Mouse (Mus musculus): Measurements from ENCODE around the gene Pde2a. TPM values are rescaled to one million over a fixed set of nuclear protein-coding genes. Genes with fewer than 3 reads are reported as not detected.

Pde2a gene
- total and polyA plus RNA-seq, 2 experiments from 2014 or later, result 33.8 to 53.9 TPM

DNA sequence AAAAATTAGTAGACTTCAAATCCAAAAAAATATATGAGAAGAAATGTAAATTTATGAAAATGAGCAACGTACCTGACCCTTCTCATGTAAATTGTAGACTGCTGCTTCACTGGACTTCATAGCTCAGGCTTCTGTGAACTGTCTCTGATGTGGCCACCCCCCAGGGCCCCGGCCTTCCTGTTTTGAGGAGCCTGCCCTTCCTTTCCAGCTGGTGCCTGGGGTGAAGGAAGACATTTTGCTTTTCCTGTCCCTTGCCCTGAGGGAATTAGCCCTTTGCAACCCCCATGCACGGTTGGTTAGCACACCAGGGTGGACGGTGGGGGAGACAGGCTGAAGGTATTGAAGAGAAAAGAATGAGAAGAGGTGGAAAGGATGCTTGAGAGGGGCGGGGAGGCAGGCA is 35.3 kb downstream of the Pde2a start:
- H3K9ac ChIP-seq (replicated peaks; ENCODE audit: low read length, poor library complexity, severe bottlenecking), result no peak overlapping the region
- H3K4me1 ChIP-seq (ENCODE audit: insufficient read depth, low read length), result no peaks in the 10 kb centered on the region
- no peak for DNase-seq (ENCODE audit: low spot score)
- H3K9me3 ChIP-seq (ENCODE audit: low read length), result no peaks in the 10 kb centered on the region
- 0 out of 2 replicates have a peak, but pooled peaks cover 4% of the 10 kb centered on the region for H3K27me3 ChIP-seq (ENCODE audit: insufficient read depth, low read length)
- TF ChIP-seq CTCF (IDR thresholded peaks at IDR 0.05), result no peak
- no peak overlapping the region for H3K27ac ChIP-seq (ENCODE audit: low read depth, low read length)
- no peak overlapping the region for H3K4me2 ChIP-seq (ENCODE audit: low read depth, low read length, poor library complexity, severe bottlenecking)
- ATAC-seq (ENCODE audit: low FRiP score), result no peak
- H3K36me3 ChIP-seq (ENCODE audit: insufficient read depth, low read length), result no peaks in the 10 kb centered on the region
- no peak overlapping the region for H3K4me3 ChIP-seq (ENCODE audit: low read depth, low read length)
- WGBS, result 40% methylated on average over 5 of the region's 5 CpGs

DNA sequence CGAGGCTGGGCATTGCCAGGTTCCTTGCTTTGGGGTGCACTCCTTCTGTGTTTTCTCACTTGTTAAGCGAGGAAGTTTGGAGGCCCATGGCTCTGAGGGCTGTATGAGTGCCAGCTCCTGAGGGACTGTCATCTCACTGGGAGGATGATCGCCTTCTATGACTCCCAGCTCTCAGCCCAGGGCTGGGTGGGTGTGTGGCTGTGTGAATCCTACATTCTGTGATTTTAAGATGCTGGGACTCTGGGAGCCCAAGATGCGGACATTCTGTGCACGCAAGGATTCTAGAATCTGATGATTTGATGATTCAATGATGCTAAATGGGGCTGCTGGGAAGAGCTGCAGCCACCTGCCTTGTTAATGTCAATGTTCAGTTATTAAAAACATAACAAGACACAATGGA is 35.8 kb downstream of the Pde2a start:
- DNase-seq (ENCODE audit: low spot score), result no peak
- Histone ChIP-seq H3K4me1 (ENCODE audit: insufficient read depth, low read length) (no peaks in the 10 kb centered on the region), H3K4me3 (ENCODE audit: low read depth, low read length) (no peak overlapping the region), H3K4me2 (ENCODE audit: low read depth, low read length, poor library complexity, severe bottlenecking) (no peak overlapping the region), H3K27me3 (ENCODE audit: insufficient read depth, low read length) (no peaks in the 10 kb centered on the region), H3K36me3 (ENCODE audit: insufficient read depth, low read length) (no peaks in the 10 kb centered on the region), H3K9me3 (ENCODE audit: low read length) (no peaks in the 10 kb centered on the region), H3K9ac (replicated peaks; ENCODE audit: low read length, poor library complexity, severe bottlenecking) (no peak overlapping the region), H3K27ac (ENCODE audit: low read depth, low read length) (no peak overlapping the region)
- WGBS, result 83% methylated on average over 5 of the region's 5 CpGs
- no peak for ATAC-seq (ENCODE audit: low FRiP score)
- TF ChIP-seq CTCF (IDR thresholded peaks at IDR 0.05), result no peak

DNA sequence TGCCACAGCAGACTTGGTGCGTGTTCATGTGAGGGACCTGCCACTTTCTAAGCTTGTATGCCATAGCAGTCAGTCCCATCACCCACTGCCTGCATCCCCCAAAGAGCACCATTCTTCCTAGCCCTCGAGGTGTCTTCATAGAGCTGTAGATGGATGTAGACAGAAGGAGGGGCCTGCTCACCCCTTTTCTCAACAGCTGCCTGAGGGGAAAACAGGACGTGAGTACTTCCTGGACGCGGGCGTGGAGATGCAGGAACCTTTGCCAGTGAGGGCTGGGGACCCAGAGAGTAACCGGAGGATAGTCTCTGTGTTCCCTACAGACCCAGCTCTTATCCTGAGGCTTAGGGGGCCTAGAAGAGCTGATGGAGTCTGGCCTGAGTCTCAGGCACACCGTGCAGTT is 36.3 kb downstream of the Pde2a start:
- 73% methylated on average over 8 of the region's 8 CpGs for WGBS
- H3K27ac ChIP-seq (ENCODE audit: low read depth, low read length), result no peak overlapping the region
- ATAC-seq (ENCODE audit: low FRiP score) (no peak), DNase-seq (ENCODE audit: low spot score) (no peak)
- TF ChIP-seq CTCF (IDR thresholded peaks at IDR 0.05), result no peak
- H3K9me3 ChIP-seq (ENCODE audit: low read length), result no peaks in the 10 kb centered on the region
- no peaks in the 10 kb centered on the region for H3K36me3 ChIP-seq (ENCODE audit: insufficient read depth, low read length)
- no peak overlapping the region for H3K4me2 ChIP-seq (ENCODE audit: low read depth, low read length, poor library complexity, severe bottlenecking)
- H3K27me3 ChIP-seq (ENCODE audit: insufficient read depth, low read length), result no peaks in the 10 kb centered on the region
- H3K4me1 ChIP-seq (ENCODE audit: insufficient read depth, low read length), result no peaks in the 10 kb centered on the region
- H3K4me3 ChIP-seq (ENCODE audit: low read depth, low read length), result no peak overlapping the region
- H3K9ac ChIP-seq (replicated peaks; ENCODE audit: low read length, poor library complexity, severe bottlenecking), result no peak overlapping the region

DNA sequence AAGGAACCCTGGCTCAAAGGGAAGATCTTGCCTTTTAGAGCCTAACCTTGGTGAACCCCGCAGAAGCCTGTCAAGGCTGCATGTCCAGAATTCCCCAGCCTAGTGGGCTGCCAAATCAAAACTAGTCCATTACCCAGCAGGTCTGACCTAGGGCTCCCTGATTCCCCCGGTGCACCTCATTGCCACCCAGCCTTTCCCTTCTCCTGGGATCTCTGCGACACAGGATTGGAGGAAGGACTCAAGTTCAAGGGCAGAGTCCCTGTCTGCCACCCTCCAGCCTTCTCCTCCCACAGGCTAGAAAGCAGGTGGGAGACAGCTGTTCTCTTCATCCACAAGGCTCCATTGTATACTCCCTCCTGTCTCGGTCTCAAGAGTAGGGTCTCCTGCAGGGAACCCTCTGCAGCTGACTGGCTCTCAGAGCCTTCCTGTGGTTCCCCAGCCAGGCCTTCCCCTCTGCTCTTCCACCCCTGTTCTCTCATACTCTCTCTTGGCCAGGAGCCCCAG is 36.8 kb downstream of the Pde2a start:
- DNase-seq (ENCODE audit: low spot score), result no peak
- no peak overlapping the region for H3K4me2 ChIP-seq (ENCODE audit: low read depth, low read length, poor library complexity, severe bottlenecking)
- no peaks in the 10 kb centered on the region for H3K27me3 ChIP-seq (ENCODE audit: insufficient read depth, low read length)
- no peak overlapping the region for H3K27ac ChIP-seq (ENCODE audit: low read depth, low read length)
- H3K36me3 ChIP-seq (ENCODE audit: insufficient read depth, low read length), result no peaks in the 10 kb centered on the region
- no peak overlapping the region for H3K9ac ChIP-seq (replicated peaks; ENCODE audit: low read length, poor library complexity, severe bottlenecking)
- H3K9me3 ChIP-seq (ENCODE audit: low read length), result no peaks in the 10 kb centered on the region
- 80% methylated on average over 4 of the region's 4 CpGs for WGBS
- H3K4me3 ChIP-seq (ENCODE audit: low read depth, low read length), result no peak overlapping the region
- no peaks in the 10 kb centered on the region for H3K4me1 ChIP-seq (ENCODE audit: insufficient read depth, low read length)
- no peak for ATAC-seq (ENCODE audit: low FRiP score)
- TF ChIP-seq CTCF (IDR thresholded peaks at IDR 0.05), result no peak

DNA sequence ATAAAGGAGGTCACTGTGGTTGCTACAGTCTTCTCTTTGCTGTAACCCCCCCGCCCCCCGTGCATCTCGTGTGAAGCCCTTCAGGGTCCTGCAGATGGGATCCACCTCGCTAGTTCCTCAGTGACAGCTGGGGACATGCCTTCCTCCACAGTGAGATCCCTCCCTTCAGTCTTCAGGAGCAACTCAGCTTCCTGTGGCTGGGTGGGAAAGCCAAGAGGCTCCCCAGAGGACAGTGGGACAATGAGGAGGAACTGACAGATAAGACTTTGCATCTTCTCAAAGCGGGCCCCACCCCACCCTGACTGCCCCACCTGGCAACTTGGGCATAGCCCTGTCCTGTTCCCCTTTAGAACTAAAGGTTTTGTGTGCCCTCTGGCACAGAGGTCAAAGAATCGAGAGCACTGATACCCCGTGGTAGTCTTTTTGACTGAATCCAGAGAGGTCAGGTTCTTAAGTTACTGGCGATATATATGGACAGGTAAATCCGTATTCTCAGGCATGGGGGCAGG is 37.9 kb downstream of the Pde2a start:
- Histone ChIP-seq H3K4me2 (ENCODE audit: low read depth, low read length, poor library complexity, severe bottlenecking) (no peak overlapping the region), H3K36me3 (ENCODE audit: insufficient read depth, low read length) (no peaks in the 10 kb centered on the region), H3K4me1 (ENCODE audit: insufficient read depth, low read length) (no peaks in the 10 kb centered on the region), H3K27me3 (ENCODE audit: insufficient read depth, low read length) (no peaks in the 10 kb centered on the region), H3K27ac (ENCODE audit: low read depth, low read length) (no peak overlapping the region), H3K9ac (replicated peaks; ENCODE audit: low read length, poor library complexity, severe bottlenecking) (no peak overlapping the region), H3K9me3 (ENCODE audit: low read length) (no peaks in the 10 kb centered on the region), H3K4me3 (ENCODE audit: low read depth, low read length) (no peak overlapping the region)
- DNase-seq (ENCODE audit: low spot score), result no peak
- WGBS, result 79% methylated on average over 9 of the region's 9 CpGs
- ATAC-seq (ENCODE audit: low FRiP score), result no peak
- TF ChIP-seq CTCF (IDR thresholded peaks at IDR 0.05), result no peak

DNA sequence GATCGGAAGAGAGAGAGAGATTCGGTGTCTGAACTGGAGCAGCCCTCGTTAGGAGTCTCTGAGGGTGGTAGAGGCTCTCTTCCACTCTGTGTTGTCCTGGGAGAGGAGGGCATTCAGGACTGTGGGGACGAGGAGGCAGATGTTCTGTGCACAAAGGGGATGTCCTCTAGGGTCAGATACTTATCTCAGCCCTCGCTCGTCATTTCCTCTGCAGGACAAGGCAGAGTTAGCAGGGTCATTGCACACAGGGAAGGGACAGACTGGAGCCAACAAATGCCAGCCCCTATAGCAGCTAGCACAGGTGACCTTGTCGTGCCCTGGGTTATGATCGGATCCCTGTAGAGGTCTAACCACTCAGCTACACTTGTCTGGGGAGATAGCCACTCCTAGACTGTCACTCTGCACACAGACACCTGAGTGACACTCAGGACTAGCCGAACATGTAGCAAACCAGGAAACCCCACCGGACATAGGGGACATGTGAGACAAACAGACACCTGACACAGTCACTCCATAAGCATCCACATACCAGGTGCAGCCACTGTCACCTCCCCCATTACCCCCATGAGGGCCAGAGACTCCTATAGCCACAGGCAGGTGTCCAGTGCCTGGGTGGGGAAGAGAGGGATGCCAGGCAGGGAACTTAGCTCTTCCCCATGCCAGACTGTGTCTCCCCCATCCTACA is 38.6 kb downstream of the Pde2a start:
- WGBS, result 64% methylated on average over 10 of the region's 10 CpGs
- H3K4me1 ChIP-seq (ENCODE audit: insufficient read depth, low read length), result no peaks in the 10 kb centered on the region
- H3K4me2 ChIP-seq (ENCODE audit: low read depth, low read length, poor library complexity, severe bottlenecking), result no peak overlapping the region
- H3K27me3 ChIP-seq (ENCODE audit: insufficient read depth, low read length), result no peaks in the 10 kb centered on the region
- no peak overlapping the region for H3K4me3 ChIP-seq (ENCODE audit: low read depth, low read length)
- ATAC-seq (ENCODE audit: low FRiP score) (no peak), DNase-seq (ENCODE audit: low spot score) (no peak)
- no peaks in the 10 kb centered on the region for H3K9me3 ChIP-seq (ENCODE audit: low read length)
- H3K9ac ChIP-seq (replicated peaks; ENCODE audit: low read length, poor library complexity, severe bottlenecking), result no peak overlapping the region
- no peaks in the 10 kb centered on the region for H3K36me3 ChIP-seq (ENCODE audit: insufficient read depth, low read length)
- H3K27ac ChIP-seq (ENCODE audit: low read depth, low read length), result no peak overlapping the region
- TF ChIP-seq CTCF (IDR thresholded peaks at IDR 0.05), result no peak

Measured in midbrain, postnatal 0 days (tissue).